Mouse (Mus musculus): ENCODE measurements around the gene Mef2d. TPM values are rescaled to one million over a fixed set of nuclear protein-coding genes. Genes with fewer than 3 reads are reported as not detected.
A peak's percentile ranks its signal among the peaks of the same experiment; 100 is the strongest.

Mef2d gene
- polyA plus RNA-seq, 1 experiment from 2014 or later = 14.5 TPM

DNA sequence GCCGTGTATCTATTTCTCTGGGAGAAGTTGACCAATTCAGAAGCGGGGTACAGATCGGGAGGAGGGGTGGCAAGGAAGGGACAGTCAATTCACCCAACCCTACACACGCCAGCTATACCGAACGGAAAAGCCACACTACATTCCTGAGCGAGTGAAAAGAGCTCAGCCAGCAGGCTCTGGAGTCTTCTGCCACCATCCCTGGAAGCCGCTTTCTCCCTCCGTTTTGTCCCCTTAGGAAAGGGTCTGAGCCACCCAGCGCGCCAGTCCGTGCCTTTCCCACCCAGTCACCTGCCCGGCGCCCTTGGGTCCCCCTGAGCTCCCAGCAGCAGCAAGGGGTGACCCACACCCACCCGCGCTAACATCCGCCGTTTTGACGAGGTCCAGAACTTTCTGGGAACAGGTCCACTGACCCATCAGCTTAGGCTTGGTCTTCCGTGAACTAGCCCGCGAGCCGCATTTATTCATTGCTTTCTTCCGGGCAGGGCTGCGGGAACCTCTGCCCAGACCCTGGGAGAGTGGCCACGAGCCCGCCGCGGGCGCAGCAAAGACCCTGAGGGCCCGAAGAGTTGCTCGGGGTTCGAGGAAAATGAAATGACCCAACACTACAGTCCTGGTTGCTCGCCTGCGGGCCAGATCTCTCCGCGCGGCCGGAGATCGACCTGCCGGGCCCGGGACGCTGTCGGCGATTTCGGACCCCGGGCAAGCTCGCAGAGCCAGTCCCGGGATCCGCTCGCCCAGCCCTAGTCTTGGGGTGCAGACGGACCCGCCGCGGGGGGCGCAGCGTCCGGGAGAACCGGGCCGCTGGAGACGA is 58.2 kb downstream of the Mef2d start:
- Histone ChIP-seq H3K9me3 (no peaks in the 10 kb centered on the region), H3K27me3 (peaks cover 60% of the 10 kb centered on the region), H3K4me2 (peak overlapping the region; percentile 86), H3K4me1 (replicated peaks) (peaks cover 72% of the 10 kb centered on the region), H3K4me3 (peak overlapping the region; percentile 61), H3K9ac (peak overlapping the region; percentile 97), H3K27ac (peak overlapping the region; percentile 99), H3K36me3 (no peaks in the 10 kb centered on the region)
- under 1% methylated on average over 61 of the region's 61 CpGs for WGBS
- ATAC-seq (ENCODE audit: low FRiP score) = no peak

DNA sequence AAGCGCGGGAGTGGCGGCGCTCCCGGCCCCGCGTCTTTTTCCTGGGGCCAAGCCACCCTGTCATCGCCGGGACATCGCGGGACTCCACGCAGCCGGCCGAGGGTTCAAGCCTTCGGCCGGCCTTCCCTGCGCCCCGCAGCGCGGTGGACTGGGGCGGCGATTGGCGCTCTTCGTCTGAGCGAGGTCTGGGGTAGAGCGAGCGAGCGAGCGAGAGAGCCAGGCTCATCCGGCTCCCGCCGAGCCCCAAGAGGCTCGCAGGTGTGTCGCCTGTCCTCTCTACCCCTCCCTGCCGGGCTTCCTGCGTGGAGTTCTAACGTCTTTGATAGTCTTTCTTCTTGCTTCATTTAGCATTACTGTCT is 58.8 kb downstream of the Mef2d start:
- peak overlapping the region; percentile 86 for H3K4me2 ChIP-seq
- no peaks in the 10 kb centered on the region for H3K9me3 ChIP-seq
- H3K9ac ChIP-seq = peak overlapping the region; percentile 97
- peaks cover 56% of the 10 kb centered on the region for H3K27me3 ChIP-seq
- peaks cover 74% of the 10 kb centered on the region for H3K4me1 ChIP-seq (replicated peaks)
- ATAC-seq (ENCODE audit: low FRiP score) = no peak
- 1% methylated on average over 37 of the region's 37 CpGs for WGBS
- peak overlapping the region; percentile 99 for H3K27ac ChIP-seq
- H3K36me3 ChIP-seq = no peaks in the 10 kb centered on the region
- peak overlapping the region; percentile 61 for H3K4me3 ChIP-seq

- Histone ChIP-seq H3K36me3 (no peaks in the 10 kb centered on the region), H3K27me3 (peaks cover 62% of the 10 kb centered on the region), H3K4me1 (replicated peaks) (peaks cover 81% of the 10 kb centered on the region), H3K27ac (peak overlapping the region; percentile 99), H3K9ac (peak overlapping the region; percentile 97), H3K4me2 (peak overlapping the region; percentile 86), H3K9me3 (no peaks in the 10 kb centered on the region), H3K4me3 (peak overlapping the region; percentile 61)
- ATAC-seq (ENCODE audit: low FRiP score) = no peak
- WGBS = 10% methylated on average over 5 of the region's 5 CpGs
These were observed 59.5 kb downstream of the Mef2d start for GRCm38 (mm10) chr3:88201640-88202039.

GRCm38 (mm10) chr3:88202986-88203385 is 60.8 kb downstream of the Mef2d start:
- Histone ChIP-seq H3K27ac (peak overlapping the region; percentile 99), H3K4me2 (peak overlapping the region; percentile 86), H3K4me3 (peak overlapping the region; percentile 61; the same call in 1 of the 2 replicates), H3K27me3 (peaks cover 54% of the 10 kb centered on the region), H3K36me3 (no peaks in the 10 kb centered on the region), H3K4me1 (replicated peaks) (peaks cover 75% of the 10 kb centered on the region), H3K9me3 (no peaks in the 10 kb centered on the region), H3K9ac (peak overlapping the region; percentile 97)
- no peak for ATAC-seq (ENCODE audit: low FRiP score)
- WGBS = 4% methylated on average over 6 of the region's 6 CpGs

DNA sequence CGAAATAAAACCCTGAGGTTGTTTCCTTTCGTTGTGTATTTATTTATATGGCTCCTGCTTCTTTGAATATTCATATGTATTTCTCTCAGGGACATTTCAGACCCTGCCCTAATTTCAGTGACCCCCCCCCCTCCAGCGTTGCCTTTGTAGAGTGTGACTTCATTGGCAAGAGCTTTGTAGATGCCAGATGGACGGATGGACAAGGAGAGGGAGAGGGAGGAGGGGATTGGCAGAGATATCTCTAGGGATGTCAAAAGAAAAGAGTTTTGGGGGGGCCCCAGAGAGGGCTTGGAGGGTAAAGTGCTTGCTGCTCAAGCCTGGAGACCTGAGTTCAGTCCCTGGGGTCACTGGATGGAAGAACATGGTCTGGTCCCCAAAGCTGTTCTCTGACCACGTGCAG is 61.3 kb downstream of the Mef2d start:
- H3K4me2 ChIP-seq = peak overlapping the region; percentile 86
- no peak overlapping the region for H3K4me3 ChIP-seq
- no peak for ATAC-seq (ENCODE audit: low FRiP score)
- H3K9me3 ChIP-seq = no peaks in the 10 kb centered on the region
- no peaks in the 10 kb centered on the region for H3K36me3 ChIP-seq
- peaks cover 54% of the 10 kb centered on the region for H3K27me3 ChIP-seq
- 5% methylated on average over 5 of the region's 5 CpGs for WGBS
- peak overlapping the region; percentile 99 for H3K27ac ChIP-seq
- H3K4me1 ChIP-seq (replicated peaks) = peaks cover 70% of the 10 kb centered on the region
- 0 out of 2 replicates have a peak overlapping the region, but pooled peaks have one; percentile 99 for H3K9ac ChIP-seq

DNA sequence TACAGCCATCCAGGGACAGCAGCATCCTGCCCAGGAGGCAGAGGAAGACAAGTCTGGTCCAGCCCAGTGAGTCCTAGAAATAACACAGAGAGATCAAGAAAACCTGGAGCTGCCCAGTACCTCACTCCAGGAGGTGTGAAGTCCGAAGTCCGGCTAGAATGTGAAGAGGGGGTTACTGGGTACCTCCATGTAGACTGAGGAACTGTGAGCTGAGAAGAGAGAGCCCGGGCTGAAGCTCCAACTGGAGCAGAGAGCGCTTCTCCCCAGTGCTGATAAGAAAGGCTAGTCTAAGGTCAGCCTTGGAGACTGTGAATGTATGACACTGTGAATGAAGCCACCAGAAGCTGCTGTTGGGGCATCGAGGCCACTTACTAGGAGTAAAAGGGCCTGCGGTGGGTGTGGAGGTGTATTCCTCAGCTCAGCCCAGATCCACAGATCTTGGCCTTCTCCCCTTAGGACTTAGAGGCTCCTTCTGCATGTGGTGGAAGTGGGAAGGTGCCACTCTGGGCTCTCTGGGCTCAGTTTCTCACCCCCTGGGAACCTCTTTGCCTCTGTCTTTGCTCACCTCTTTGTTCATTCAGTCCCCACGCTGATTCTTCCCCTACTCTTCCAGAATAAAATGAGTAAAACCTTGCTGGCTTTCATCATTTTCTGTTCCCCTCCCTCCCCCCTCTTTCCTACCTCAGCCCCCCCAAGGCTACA is 62.0 kb downstream of the Mef2d start:
- no peaks in the 10 kb centered on the region for H3K9me3 ChIP-seq
- H3K4me1 ChIP-seq (replicated peaks) = peaks cover 66% of the 10 kb centered on the region
- no peak for ATAC-seq (ENCODE audit: low FRiP score)
- H3K4me2 ChIP-seq = peak overlapping the region; percentile 86
- WGBS = 5% methylated on average over 7 of the region's 7 CpGs
- peak overlapping the region; percentile 8; the same call in 1 of the 2 replicates for H3K4me3 ChIP-seq
- H3K36me3 ChIP-seq = no peaks in the 10 kb centered on the region
- H3K27me3 ChIP-seq = peaks cover 57% of the 10 kb centered on the region
- peak overlapping the region; percentile 99 for H3K9ac ChIP-seq
- peak overlapping the region; percentile 99 for H3K27ac ChIP-seq

DNA sequence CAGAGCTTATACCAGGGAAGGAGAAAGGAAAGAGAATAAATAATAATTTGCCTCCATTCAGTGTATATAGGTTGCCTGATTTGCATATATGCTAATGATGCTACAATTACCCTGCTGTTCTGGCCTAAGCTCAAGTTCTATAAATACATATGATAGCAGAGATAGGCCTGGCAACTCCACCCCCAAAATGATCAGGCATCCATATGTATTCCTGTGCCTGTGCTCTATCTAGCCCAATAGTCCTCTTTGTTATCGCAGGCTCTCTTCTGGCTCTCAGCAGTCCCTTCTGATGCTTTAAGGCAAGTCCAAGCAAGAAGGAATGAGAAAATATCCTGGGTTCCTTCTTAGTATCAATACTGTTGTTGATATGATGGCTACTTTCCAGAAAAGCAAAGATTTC is 62.6 kb downstream of the Mef2d start:
- Histone ChIP-seq H3K4me3 (no peak overlapping the region), H3K4me2 (peak overlapping the region; percentile 86), H3K27ac (peak overlapping the region; percentile 99), H3K9ac (peak overlapping the region; percentile 99), H3K36me3 (no peaks in the 10 kb centered on the region), H3K4me1 (replicated peaks) (peaks cover 66% of the 10 kb centered on the region), H3K27me3 (peaks cover 60% of the 10 kb centered on the region), H3K9me3 (no peaks in the 10 kb centered on the region)
- 12% methylated on average over 1 of the region's 1 CpGs for WGBS
- ATAC-seq (ENCODE audit: low FRiP score) = no peak

- peak overlapping the region; percentile 86 for H3K4me2 ChIP-seq
- peaks cover 64% of the 10 kb centered on the region for H3K27me3 ChIP-seq
- 0 out of 2 replicates have a peak overlapping the region, but pooled peaks have one; percentile 12 for H3K4me3 ChIP-seq
These were observed 63.0 kb downstream of the Mef2d start for GRCm38 (mm10) chr3:88205176-88205562.

DNA sequence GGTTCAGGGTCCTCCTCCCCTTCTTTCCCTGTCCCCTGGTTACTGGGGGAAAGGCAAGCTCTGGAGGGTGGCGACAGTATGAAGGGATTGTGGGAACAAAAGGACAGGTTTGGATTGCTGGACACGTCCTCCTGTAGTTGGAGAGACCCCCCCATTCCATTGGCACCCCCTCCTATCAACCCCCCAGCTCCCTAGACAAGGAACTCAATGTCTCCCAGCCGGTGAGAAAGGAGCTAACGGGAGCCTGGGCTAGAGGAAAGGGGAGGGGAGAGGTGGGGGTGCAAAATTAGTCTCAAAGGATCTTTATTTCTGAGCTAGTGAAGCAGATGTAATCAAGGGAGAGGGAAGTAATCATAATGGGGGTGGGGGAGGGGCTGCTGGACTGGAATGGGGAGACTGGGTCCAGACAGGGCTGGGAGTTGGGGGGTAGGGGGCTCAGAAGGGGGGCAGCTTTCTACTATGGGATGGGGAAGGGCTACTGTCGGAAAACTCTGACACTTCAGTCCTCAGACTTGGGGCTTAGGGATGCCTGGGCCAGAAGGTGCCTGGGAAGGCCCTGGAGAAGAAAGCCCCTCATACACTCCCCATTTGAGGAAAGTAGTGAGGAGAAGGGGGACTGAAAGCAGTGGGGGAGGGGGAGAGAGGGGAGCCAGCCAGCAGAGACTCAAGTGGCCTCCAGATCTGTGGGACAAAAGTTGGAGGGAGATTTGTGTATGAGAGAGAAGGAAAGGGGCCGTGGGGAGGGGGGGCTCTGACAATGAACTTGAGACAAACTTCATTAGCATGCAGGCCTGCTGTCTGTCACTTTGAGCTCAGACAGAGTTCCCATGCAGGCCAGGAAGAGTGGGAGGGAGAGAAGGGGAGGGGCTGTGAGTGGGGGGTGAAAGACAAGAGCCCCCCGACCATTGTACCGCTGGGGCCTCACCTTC is 63.7 kb downstream of the Mef2d start:
- peak overlapping the region; percentile 99 for H3K27ac ChIP-seq
- peak overlapping the region; percentile 75 for H3K4me3 ChIP-seq
- H3K9ac ChIP-seq = peak overlapping the region; percentile 99
- H3K36me3 ChIP-seq = 0 out of 2 replicates have a peak, but pooled peaks cover 4% of the 10 kb centered on the region
- ATAC-seq (ENCODE audit: low FRiP score) = peak; percentile 72
- peaks cover 65% of the 10 kb centered on the region for H3K27me3 ChIP-seq
- H3K4me1 ChIP-seq (replicated peaks) = peaks cover 66% of the 10 kb centered on the region
- H3K4me2 ChIP-seq = peak overlapping the region; percentile 86
- H3K9me3 ChIP-seq = no peaks in the 10 kb centered on the region
- WGBS = 3% methylated on average over 8 of the region's 8 CpGs

More at GRCm38 (mm10) chr3:88205176-88205562, 63.0 kb downstream of the Mef2d start:
- 0 out of 2 replicates have a peak, but pooled peaks cover 1% of the 10 kb centered on the region for H3K36me3 ChIP-seq
- 2% methylated on average over 4 of the region's 4 CpGs for WGBS
- H3K4me1 ChIP-seq (replicated peaks) = peaks cover 66% of the 10 kb centered on the region
- H3K27ac ChIP-seq = peak overlapping the region; percentile 99
- H3K9ac ChIP-seq = peak overlapping the region; percentile 99
- no peaks in the 10 kb centered on the region for H3K9me3 ChIP-seq
- ATAC-seq (ENCODE audit: low FRiP score) = peak; percentile 16

DNA sequence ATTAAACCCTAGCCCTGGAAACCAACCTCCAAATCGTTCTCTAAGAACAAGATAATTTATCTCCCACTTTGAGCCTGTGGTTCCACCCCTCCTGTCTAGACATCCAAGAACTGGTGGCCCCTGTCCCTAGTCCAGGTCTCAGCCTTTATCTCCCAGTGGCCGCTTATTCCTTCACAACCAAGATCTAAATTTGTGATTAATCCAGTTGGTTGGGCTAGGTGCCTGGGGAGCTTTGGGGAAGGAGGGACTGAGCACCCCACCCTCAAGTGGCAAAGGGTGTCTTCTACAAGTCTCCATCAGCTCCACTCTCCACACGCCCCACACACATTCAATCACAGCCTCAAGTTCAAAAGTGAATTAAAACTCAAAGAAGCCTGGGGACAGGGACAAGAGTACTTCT is 64.3 kb downstream of the Mef2d start:
- peaks cover 68% of the 10 kb centered on the region for H3K27me3 ChIP-seq
- H3K9me3 ChIP-seq = no peaks in the 10 kb centered on the region
- H3K9ac ChIP-seq = peak overlapping the region; percentile 99
- peaks cover 65% of the 10 kb centered on the region for H3K4me1 ChIP-seq (replicated peaks)
- peak overlapping the region; percentile 99 for H3K27ac ChIP-seq
- peak overlapping the region; percentile 86 for H3K4me2 ChIP-seq
- 0 out of 2 replicates have a peak, but pooled peaks cover 4% of the 10 kb centered on the region for H3K36me3 ChIP-seq
- H3K4me3 ChIP-seq = peak overlapping the region; percentile 75
- 1% methylated on average over 3 of the region's 3 CpGs for WGBS
- peak; percentile 20 for ATAC-seq (ENCODE audit: low FRiP score)

GRCm38 (mm10) chr3:88206901-88207371 is 64.8 kb downstream of the Mef2d start:
- peak; percentile 41 for ATAC-seq (ENCODE audit: low FRiP score)
- Histone ChIP-seq H3K9me3 (no peaks in the 10 kb centered on the region), H3K36me3 (0 out of 2 replicates have a peak, but pooled peaks cover 4% of the 10 kb centered on the region), H3K4me2 (peak overlapping the region; percentile 86), H3K27ac (peak overlapping the region; percentile 99), H3K4me1 (replicated peaks) (peaks cover 65% of the 10 kb centered on the region), H3K9ac (peak overlapping the region; percentile 99), H3K27me3 (peaks cover 66% of the 10 kb centered on the region), H3K4me3 (peak overlapping the region; percentile 75)
- WGBS = 0% methylated on average over 14 of the region's 14 CpGs

Data from hindbrain, embryonic 13.5 days (tissue).